Mouse (Mus musculus) spleen, adult 2 months (tissue): ENCODE data around the gene Cd3e.

Source experiments
- CTCF ChIP-seq: fragments of 200-500 bp; IDR thresholded peaks from 2 replicates; pipeline ENCODE4 v1.5.1; 2011; ENCODE audit warnings: mild to moderate bottlenecking, inconsistent platforms; ENCODE audit not compliant: insufficient read depth, insufficient read length, insufficient replicate concordance; ENCODE audit errors: extremely low read depth
- POLR2A ChIP-seq: fragments of 200-500 bp; IDR thresholded peaks from 2 replicates; pipeline ENCODE4 v1.6.1; 2011; ENCODE audit warnings: low read depth, low read length, inconsistent platforms

- peak; percentile 16; the same call in 1 of the 2 replicates for TF ChIP-seq CTCF
- no peak for TF ChIP-seq POLR2A
Observed at GRCm38 (mm10) chr9:45048511-45048910, 39.1 kb upstream of the Cd3e start.
